Mouse (Mus musculus) midbrain, embryonic 12.5 days (tissue): ENCODE measurements around the gene Sspn. TPM values are rescaled to one million over a fixed set of nuclear protein-coding genes. Genes with fewer than 3 reads are reported as not detected.

Source experiments
- ATAC-seq: fragments of 200-750 bp; cut with Nextera tagmentation; 2 replicates; pipeline ENCODE4 v1.8.0; 2017; ENCODE audit warnings: low read depth, moderate TSS enrichment, moderate library complexity; ENCODE audit not compliant: low FRiP score
- H3K27ac ChIP-seq: fragments of 300-500 bp; sonication (generic); replicated peaks from 2 replicates; pipeline ENCODE4 v1.5.1; 2016; ENCODE audit warnings: mild to moderate bottlenecking
- H3K27me3 ChIP-seq: fragments of 300-500 bp; sonication (generic); 2 replicates; pipeline ENCODE4 v1.6.1; 2016; ENCODE audit warnings: mild to moderate bottlenecking
- H3K36me3 ChIP-seq: fragments of 300-500 bp; sonication (generic); 2 replicates; pipeline ENCODE4 v1.6.1; 2016
- H3K4me1 ChIP-seq: fragments of 300-500 bp; sonication (generic); 2 replicates; pipeline ENCODE4 v1.6.1; 2016
- H3K4me2 ChIP-seq: fragments of 300-500 bp; sonication (generic); replicated peaks from 2 replicates; pipeline ENCODE4 v1.6.1; 2016; ENCODE audit warnings: mild to moderate bottlenecking, moderate library complexity
- H3K4me3 ChIP-seq: fragments of 300-500 bp; sonication (generic); 2 replicates; pipeline ENCODE4 v1.5.1; 2016; ENCODE audit warnings: mild to moderate bottlenecking
- H3K9ac ChIP-seq: fragments of 300-500 bp; sonication (generic); replicated peaks from 2 replicates; pipeline ENCODE4 v1.6.1; 2016; ENCODE audit warnings: mild to moderate bottlenecking, moderate library complexity
- H3K9me3 ChIP-seq: fragments of 300-500 bp; sonication (generic); 2 replicates; pipeline ENCODE4 v1.6.1; 2016; ENCODE audit warnings: mild to moderate bottlenecking
- WGBS: fragments of 180-500 bp; shearing (Covaris S2); methylation state at CpG from one replicate; pipeline ENCODE4 v1.1.7; 2016; 5-methylcytosine and 5-hydroxymethylcytosine counted together
- polyA plus RNA-seq: library from polyadenylated mRNA; unstranded; fragments of >200 nt; fragmentation: Nextera tagmentation; extraction: Ambion mirVana; gene quantifications from 2 replicates; pipeline ENCODE4 v1.2.1, GENCODE M21; 2016

Gene Sspn
- polyA plus RNA-seq, 1 experiment from 2014 or later = 4.8 TPM

- H3K4me2 ChIP-seq = no peak overlapping the region
- H3K4me1 ChIP-seq = peaks cover 9% of the 10 kb centered on the region
- no peaks in the 10 kb centered on the region for H3K27me3 ChIP-seq
- H3K36me3 ChIP-seq = no peaks in the 10 kb centered on the region
- ATAC-seq = no peak
- WGBS = 52% methylated on average over 5 of the region's 5 CpGs
- H3K9me3 ChIP-seq = no peaks in the 10 kb centered on the region
- H3K9ac ChIP-seq = no peak overlapping the region
- no peak overlapping the region for H3K4me3 ChIP-seq
- H3K27ac ChIP-seq = no peak overlapping the region
Observed at GRCm38 (mm10) chr6:146008450-146008981, 77.1 kb downstream of the Sspn start.

GRCm38 (mm10) chr6:146009163-146009915 is 77.9 kb downstream of the Sspn start:
- Histone ChIP-seq H3K9me3 (no peaks in the 10 kb centered on the region), H3K4me2 (no peak overlapping the region), H3K36me3 (no peaks in the 10 kb centered on the region), H3K27ac (no peak overlapping the region), H3K9ac (no peak overlapping the region), H3K4me3 (no peak overlapping the region), H3K27me3 (no peaks in the 10 kb centered on the region), H3K4me1 (peaks cover 9% of the 10 kb centered on the region)
- WGBS = 54% methylated on average over 10 of the region's 10 CpGs
- ATAC-seq = no peak

DNA sequence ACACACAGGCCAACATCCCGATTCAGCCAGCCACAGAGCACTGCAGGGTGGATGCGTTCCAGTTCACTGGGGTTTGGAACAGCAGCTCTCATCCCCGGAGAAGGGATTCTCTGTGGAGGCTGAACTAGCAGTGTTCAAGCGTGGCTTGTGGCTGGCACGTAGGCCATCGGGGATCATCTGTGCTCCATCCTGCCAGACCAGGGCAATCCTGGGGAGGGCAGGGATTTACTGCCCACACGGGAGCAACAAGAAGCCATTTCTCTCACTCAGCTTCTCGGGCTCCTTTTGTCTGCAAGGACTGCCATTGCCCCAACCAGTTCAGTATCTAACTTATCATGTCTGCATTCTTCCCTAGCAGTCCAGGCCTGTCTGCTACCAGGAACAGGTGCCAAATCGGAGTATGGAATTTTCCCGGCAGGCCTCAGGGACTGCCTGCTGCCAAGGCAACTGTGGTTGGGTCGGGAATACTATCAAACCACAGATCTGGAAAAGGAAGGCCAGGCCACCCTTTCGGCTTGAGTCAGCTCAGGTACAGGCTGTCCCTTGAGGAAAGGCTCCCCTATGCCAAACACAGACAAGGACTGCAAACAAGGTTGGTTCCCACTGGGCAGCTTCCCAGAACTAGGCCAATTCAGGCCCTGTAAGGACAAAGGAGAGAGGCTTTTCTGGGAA is 78.8 kb downstream of the Sspn start:
- Histone ChIP-seq H3K9ac (no peak overlapping the region), H3K27ac (no peak overlapping the region), H3K4me1 (peaks cover 9% of the 10 kb centered on the region), H3K9me3 (no peaks in the 10 kb centered on the region), H3K36me3 (no peaks in the 10 kb centered on the region), H3K4me3 (no peak overlapping the region), H3K4me2 (no peak overlapping the region), H3K27me3 (no peaks in the 10 kb centered on the region)
- 56% methylated on average over 12 of the region's 12 CpGs for WGBS
- no peak for ATAC-seq

GRCm38 (mm10) chr6:146014312-146014711 is 82.9 kb downstream of the Sspn start:
- Histone ChIP-seq H3K4me2 (no peak overlapping the region), H3K4me1 (no peaks in the 10 kb centered on the region; the same call in 1 of the 2 replicates), H3K4me3 (no peak overlapping the region), H3K9ac (no peak overlapping the region), H3K9me3 (no peaks in the 10 kb centered on the region), H3K36me3 (no peaks in the 10 kb centered on the region), H3K27ac (no peak overlapping the region), H3K27me3 (no peaks in the 10 kb centered on the region)
- ATAC-seq = no peak
- 96% methylated on average over 3 of the region's 3 CpGs for WGBS

Other genes starting within 250 kb of the Sspn start
- gene Rassf8, start 184.9 kb upstream of the Sspn start, polyA plus RNA-seq = 4.4 and 5.0 TPM in 2 replicates
- 1.9 and 2.2 TPM in 2 replicates for gene Bhlhe41, start 66.1 kb upstream of the Sspn start, polyA plus RNA-seq